Mouse (Mus musculus) liver, embryonic 14.5 days (tissue): ENCODE data around the gene Clybl.

Experiments used
- CTCF ChIP-seq: IDR thresholded peaks from 2 replicates; pipeline ENCODE4 v1.5.1; 2016; ENCODE audit warnings: antibody characterized with exemption, low read depth, control low read depth
- EP300 ChIP-seq: IDR thresholded peaks from 2 replicates; pipeline ENCODE4 v1.6.1; 2016; ENCODE audit warnings: antibody characterized with exemption, low read depth

DNA sequence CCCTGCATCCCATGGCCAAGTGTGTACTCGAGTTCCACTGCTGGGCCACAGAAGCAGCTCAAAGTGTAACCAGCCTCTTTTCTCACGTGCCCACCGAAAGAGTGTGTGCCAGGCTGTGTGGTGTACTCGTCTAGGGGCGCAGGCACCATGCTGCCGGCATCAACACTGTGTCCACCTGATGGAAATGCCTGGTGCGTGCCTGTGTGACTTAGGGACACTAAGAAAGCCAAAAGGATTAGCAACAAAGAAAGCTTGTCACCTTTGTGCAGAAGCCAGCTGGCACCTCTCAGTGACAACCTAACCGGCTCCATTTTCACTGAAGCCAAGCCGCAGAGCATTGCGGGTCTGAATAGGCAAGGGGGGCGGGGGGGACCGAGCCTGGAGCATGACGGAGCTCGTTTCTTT is 49.1 kb downstream of the Clybl start:
- TF ChIP-seq CTCF (no peak), EP300 (no peak)
